Mouse (Mus musculus) liver, adult 2 months (tissue): ENCODE measurements around the gene Zfp346. TPM values are rescaled to one million over a fixed set of nuclear protein-coding genes. Genes with fewer than 3 reads are reported as not detected.
"Not testable (repeated sequence)": the region's sequence is repeated elsewhere in the genome, so short reads cannot be mapped to it uniquely, and the experiment has no call there.

Source experiments
- DNase-seq: peaks from one replicate; pipeline ENCODE4 v3.0.0-alpha.2; 2011; ENCODE audit warnings: low read depth, low spot score; ENCODE audit errors: extremely low read depth
- H3K27ac ChIP-seq: fragments of 200-500 bp; replicated peaks from 2 replicates; pipeline ENCODE4 v1.5.1; 2012; ENCODE audit warnings: low read depth, mild to moderate bottlenecking, control low read depth, inconsistent platforms, low read length; ENCODE audit not compliant: insufficient read depth
- H3K27me3 ChIP-seq: fragments of 200-500 bp; 2 replicates; pipeline ENCODE4 v1.6.1; 2012; ENCODE audit warnings: mild to moderate bottlenecking, moderate library complexity, low read length, inconsistent platforms; ENCODE audit not compliant: control insufficient read depth, insufficient read depth
- H3K36me3 ChIP-seq: fragments of 200-500 bp; 2 replicates; pipeline ENCODE4 v1.6.1; 2012; ENCODE audit warnings: low read length, inconsistent platforms; ENCODE audit not compliant: control insufficient read depth, insufficient read depth
- H3K4me1 ChIP-seq: fragments of 200-500 bp; 2 replicates; pipeline ENCODE4 v1.6.1; 2011; ENCODE audit warnings: low read length; ENCODE audit not compliant: control insufficient read depth, insufficient read depth
- H3K4me3 ChIP-seq: fragments of 200-500 bp; 2 replicates; pipeline ENCODE4 v1.5.1; 2011; ENCODE audit warnings: low read depth, mild to moderate bottlenecking, control low read depth, low read length, moderate library complexity; ENCODE audit not compliant: insufficient read depth
- H3K79me2 ChIP-seq: fragments of 200-500 bp; 2 replicates; pipeline ENCODE4 v1.6.1; 2012; ENCODE audit warnings: inconsistent platforms, mild to moderate bottlenecking, low read length, moderate library complexity; ENCODE audit not compliant: control insufficient read depth, insufficient read depth
- H3K9ac ChIP-seq: fragments of 200-500 bp; 2 replicates; pipeline ENCODE4 v1.6.1; 2012; ENCODE audit warnings: low read depth, mild to moderate bottlenecking, control low read depth, inconsistent platforms, low read length
- CTCF ChIP-seq: fragments of 200-500 bp; IDR thresholded peaks from 2 replicates; pipeline ENCODE4 v1.5.1; 2011; ENCODE audit warnings: low read depth, low read length, control low read depth
- POLR2A ChIP-seq: fragments of 200-500 bp; IDR thresholded peaks from 2 replicates; pipeline ENCODE4 v1.6.1; 2011; ENCODE audit warnings: low read length, control low read depth; ENCODE audit not compliant: insufficient read depth; ENCODE audit errors: extremely low read depth
- WGBS: fragments of 180-500 bp; shearing (Covaris S2); methylation state at CpG from one replicate; pipeline ENCODE4 v1.1.7; 2018; 5-methylcytosine and 5-hydroxymethylcytosine counted together
- polyA plus RNA-seq: library from polyadenylated mRNA; depleted of rRNA; stranded (reverse); fragments of >200 nt; gene quantifications from 2 replicates; pipeline ENCODE4 v1.2.3, GENCODE M21; 2012
- total RNA-seq: library from RNA; depleted of rRNA; stranded (reverse); fragments of >200 nt; gene quantifications from 2 replicates; pipeline ENCODE4 v1.2.3, GENCODE M21; 2014

The Zfp346 gene
- total and polyA plus RNA-seq, 2 experiments: 4.5 to 5.1 TPM

DNA sequence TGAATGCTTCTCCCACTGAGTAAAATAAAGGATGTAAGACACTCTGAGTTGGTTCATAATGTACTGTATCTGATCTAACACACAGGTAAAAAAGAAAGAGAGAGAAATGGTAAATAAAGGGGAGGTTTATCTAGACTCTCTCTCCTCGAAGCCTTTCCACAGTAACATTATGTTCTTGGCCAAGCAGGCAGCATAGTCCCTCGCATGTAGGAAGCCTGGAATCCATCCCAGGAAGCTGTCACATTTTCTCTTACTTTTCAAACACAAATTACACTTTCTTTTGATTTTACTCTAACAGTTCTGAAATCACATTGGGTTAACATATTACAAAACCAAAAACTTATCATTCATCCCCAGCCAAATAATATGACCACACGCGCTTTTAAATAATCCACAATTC is 12.5 kb upstream of the Zfp346 start:
- no peak overlapping the region for H3K27ac ChIP-seq
- no peaks in the 10 kb centered on the region for H3K4me1 ChIP-seq
- TF ChIP-seq CTCF (no peak), POLR2A (no peak)
- no peak for DNase-seq
- no peak overlapping the region for H3K9ac ChIP-seq
- 59% methylated on average over 4 of the region's 4 CpGs for WGBS
- H3K79me2 ChIP-seq: peaks cover 2% of the 10 kb centered on the region; the same call in 1 of the 2 replicates
- no peak overlapping the region for H3K4me3 ChIP-seq
- H3K27me3 ChIP-seq: no peaks in the 10 kb centered on the region
- peaks cover 8% of the 10 kb centered on the region; the same call in 1 of the 2 replicates for H3K36me3 ChIP-seq

DNA sequence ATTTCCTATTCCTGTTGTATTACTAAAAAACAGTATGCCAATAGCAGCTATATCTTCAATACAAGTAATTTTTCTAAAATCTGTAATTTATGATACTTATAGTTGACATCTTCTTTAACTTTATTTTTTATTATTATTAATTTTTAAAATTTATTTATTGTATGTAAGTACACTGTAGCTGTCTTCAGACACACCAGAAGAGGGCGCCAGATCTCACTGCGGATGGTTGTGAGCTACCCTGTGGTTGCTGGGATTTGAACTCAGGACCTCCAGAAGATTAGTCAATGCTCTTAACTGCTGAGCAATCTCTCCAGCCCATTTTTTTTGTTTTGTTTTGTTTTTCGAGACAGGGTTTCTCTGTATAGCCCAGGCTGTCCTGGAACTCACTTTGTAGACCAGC is 7.3 kb upstream of the Zfp346 start:
- H3K4me1 ChIP-seq, H3K4me3 ChIP-seq, H3K27me3 ChIP-seq, H3K9ac ChIP-seq, H3K79me2 ChIP-seq, DNase-seq, H3K27ac ChIP-seq, H3K36me3 ChIP-seq: not testable (repeated sequence)
- 98% methylated on average over 3 of the region's 3 CpGs for WGBS

DNA sequence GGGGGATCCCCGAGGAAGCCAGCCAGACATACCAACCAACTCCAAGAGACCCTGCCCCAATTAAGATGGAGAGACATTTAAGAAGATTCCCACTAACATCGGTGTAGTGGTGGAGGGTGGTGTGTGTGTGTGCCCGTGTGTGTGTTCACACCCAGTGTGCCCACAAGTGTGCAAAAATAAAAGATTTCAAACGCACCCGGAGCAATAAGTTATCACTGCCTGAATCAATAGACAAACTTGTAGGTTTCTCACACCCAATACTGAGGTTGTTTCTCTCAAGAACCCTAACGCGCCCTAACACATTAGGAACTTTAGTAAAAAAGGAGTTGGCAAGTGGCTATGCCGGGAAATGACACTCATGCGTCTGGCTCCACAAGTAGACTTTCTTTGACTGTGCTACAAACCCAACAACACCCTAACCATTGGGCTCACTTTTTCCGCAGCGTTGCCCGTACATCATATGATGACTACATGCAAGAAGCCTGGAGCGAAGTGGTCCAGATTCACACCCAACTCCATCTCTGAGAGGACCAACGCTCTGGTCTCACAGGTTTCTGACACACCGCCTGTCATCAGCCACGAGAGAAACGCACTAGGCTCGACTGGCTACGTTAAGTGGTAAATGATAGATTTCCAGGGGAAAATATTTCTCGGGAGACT is 5.9 kb upstream of the Zfp346 start:
- H3K36me3 ChIP-seq: no peaks in the 10 kb centered on the region
- peaks cover 7% of the 10 kb centered on the region; the same call in 1 of the 2 replicates for H3K79me2 ChIP-seq
- H3K27me3 ChIP-seq: no peaks in the 10 kb centered on the region
- H3K27ac ChIP-seq: peak overlapping the region; percentile 65
- peak overlapping the region; percentile 97 for H3K9ac ChIP-seq
- H3K4me3 ChIP-seq: peak overlapping the region; percentile 63
- TF ChIP-seq POLR2A: no peak
- no peak for TF ChIP-seq CTCF
- H3K4me1 ChIP-seq: peaks cover 4% of the 10 kb centered on the region
- 18% methylated on average over 20 of the region's 20 CpGs for WGBS
- DNase-seq: peak; percentile 41

DNA sequence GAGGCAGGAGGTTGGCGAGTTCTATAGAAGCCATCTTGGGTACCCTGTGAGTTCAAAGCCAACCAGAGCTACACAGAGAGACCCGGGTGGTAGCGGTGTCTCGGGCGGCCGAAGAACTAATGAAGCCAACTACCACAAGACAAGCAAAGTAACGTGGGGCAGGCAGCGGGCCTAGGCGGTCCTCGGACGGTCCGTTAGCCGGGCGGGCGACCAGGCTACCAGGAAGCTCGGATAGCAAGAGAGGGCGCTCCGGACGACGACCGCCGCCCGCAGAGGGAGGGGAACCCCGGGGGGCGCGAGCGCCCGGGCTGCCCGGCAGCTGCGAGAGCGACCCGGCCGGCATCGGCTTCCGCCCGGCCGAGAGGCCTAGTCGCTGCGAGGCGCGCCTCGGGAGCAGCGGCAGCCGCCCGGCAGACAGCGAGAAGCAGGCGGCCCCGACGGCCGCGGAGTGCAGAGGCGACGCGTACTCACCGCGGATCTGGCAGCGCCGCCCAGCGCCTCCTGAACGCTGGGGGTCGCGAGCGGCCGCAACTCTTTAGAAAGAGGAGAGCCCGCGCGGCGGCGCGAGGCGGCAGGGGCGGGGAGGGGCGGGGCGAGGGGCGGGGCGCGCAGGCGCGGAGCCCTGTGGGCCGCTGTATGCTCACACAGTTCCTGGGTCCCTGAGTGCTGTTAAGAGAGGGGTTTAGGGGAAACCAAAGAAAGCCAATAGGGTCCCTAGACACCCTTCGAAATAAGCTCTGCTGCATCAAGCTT is 5.2 kb upstream of the Zfp346 start, which contains the start of gene Uimc1:
Uimc1 (minus strand) TSS at position 575 of the 753 bp plus-strand sequence.
- Histone ChIP-seq H3K36me3 (no peaks in the 10 kb centered on the region), H3K4me3 (peak within 1 kb of the TSS; percentile 63), H3K9ac (peak within 1 kb of the TSS; percentile 97), H3K27me3 (no peaks in the 10 kb centered on the region), H3K4me1 (peaks cover 4% of the 10 kb centered on the region), H3K79me2 (peaks cover 7% of the 10 kb centered on the region; the same call in 1 of the 2 replicates), H3K27ac (peak within 1 kb of the TSS; percentile 65)
- peak; percentile 71; the same call in 1 of the 2 replicates for TF ChIP-seq POLR2A
- TF ChIP-seq CTCF: peak; percentile 37; the same call in 1 of the 2 replicates
- DNase-seq: peak; percentile 44
- WGBS: under 1% methylated on average over 80 of the region's 81 CpGs

DNA sequence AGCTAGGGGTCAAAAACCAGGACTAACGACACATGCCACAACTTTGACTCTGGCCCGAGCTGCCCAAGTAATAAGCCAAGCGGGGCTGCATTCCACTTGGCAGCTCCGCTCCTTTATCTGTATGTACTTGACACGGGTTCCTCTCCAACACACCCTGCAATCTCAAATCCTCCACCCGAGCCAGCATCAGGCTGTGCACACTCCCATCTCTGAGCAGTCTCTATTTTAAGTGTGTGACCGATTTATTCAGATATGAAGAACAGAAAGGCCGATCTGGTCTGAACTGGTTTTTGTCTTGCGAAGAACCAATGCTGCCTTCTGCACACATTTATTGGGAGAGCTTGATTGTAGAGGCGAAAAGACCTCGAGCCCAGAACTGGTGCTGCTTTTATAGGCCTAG is 3.5 kb upstream of the Zfp346 start:
- H3K4me1 ChIP-seq: peaks cover 9% of the 10 kb centered on the region
- peak; percentile 21 for DNase-seq
- no peaks in the 10 kb centered on the region for H3K36me3 ChIP-seq
- no peak overlapping the region for H3K4me3 ChIP-seq
- peaks cover 11% of the 10 kb centered on the region; the same call in 1 of the 2 replicates for H3K79me2 ChIP-seq
- H3K27me3 ChIP-seq: no peaks in the 10 kb centered on the region
- TF ChIP-seq POLR2A: no peak
- no peak overlapping the region for H3K27ac ChIP-seq
- H3K9ac ChIP-seq: no peak overlapping the region
- 92% methylated on average over 11 of the region's 11 CpGs for WGBS

DNA sequence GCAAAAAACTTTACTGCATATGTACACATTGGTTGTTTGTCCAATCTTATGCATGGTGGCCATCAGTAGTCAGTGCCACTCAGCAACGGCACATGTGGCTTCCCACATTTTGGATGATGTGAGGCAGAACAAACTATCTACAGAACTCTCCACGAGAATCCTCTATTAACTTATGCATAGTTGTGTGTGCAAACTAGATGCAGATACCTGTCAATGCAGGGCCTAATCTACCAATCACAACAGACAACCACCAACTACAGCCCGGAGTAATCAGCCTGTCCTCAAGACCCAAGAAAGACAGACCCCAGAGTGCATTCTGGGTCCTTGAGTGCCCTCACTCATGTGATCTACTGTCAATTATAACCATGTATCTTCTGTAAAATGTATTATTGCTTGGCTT is 2.7 kb upstream of the Zfp346 start:
- H3K4me1 ChIP-seq: peaks cover 9% of the 10 kb centered on the region
- WGBS: 95% methylated on average over 3 of the region's 3 CpGs

More for the DNA sequence above, 2.7 kb upstream of the Zfp346 start:
- TF ChIP-seq POLR2A (no peak), CTCF (no peak)
- peaks cover 9% of the 10 kb centered on the region; the same call in 1 of the 2 replicates for H3K79me2 ChIP-seq
- no peaks in the 10 kb centered on the region for H3K36me3 ChIP-seq
- H3K27me3 ChIP-seq: no peaks in the 10 kb centered on the region
- H3K27ac ChIP-seq: no peak overlapping the region
- H3K9ac ChIP-seq: no peak overlapping the region
- no peak for DNase-seq
- no peak overlapping the region for H3K4me3 ChIP-seq
